11 mouse cellular contexts compared by ENCODE assay signal in genomic region chr11:57660814-57661213, GRCm38 (mm10). TPM values are rescaled to one million over a fixed set of nuclear protein-coding genes. Genes with fewer than 3 reads are reported as not detected.
DNase-seq lines count a peak whose midpoint lies in the region; ATAC-seq lines count a peak whose summit lies in the region.
"Had no signal": no experiment of that assay in that cellular context is flagged by ENCODE, and none has a peak within 500 bp of the region (broad histone marks: within the 10 kb centered on the region; RNA-seq: fewer than 3 reads in every experiment).

No protein-coding gene starts in this region.

- H3K27ac ChIP-seq in liver, embryonic 13.5 days = peak overlapping the region; percentile 74

- peaks cover 18% of the 10 kb centered on the region for H3K36me3 ChIP-seq in liver, embryonic 13.5 days

- intact Hi-C loops in gastrocnemius, postnatal 14 days (cut with DNase I; ENCODE audit: low total_unique reads) = no loop called here

- H3K9me3 ChIP-seq in liver, embryonic 13.5 days (replicated peaks) = no peaks in the 10 kb centered on the region

- H3K4me2 ChIP-seq in liver, embryonic 13.5 days = no peak overlapping the region

- H3K4me3 ChIP-seq in liver, embryonic 13.5 days (replicated peaks) = no peak overlapping the region
- H3K4me3 ChIP-seq: megakaryocyte, embryonic 14.5 days had no signal

- H3K4me1 ChIP-seq in liver, embryonic 13.5 days (replicated peaks) = peaks cover 98% of the 10 kb centered on the region

- peak; percentile 61 for ATAC-seq in liver, embryonic 13.5 days (ENCODE audit: low read depth)

- H3K9ac ChIP-seq in liver, embryonic 13.5 days = peak overlapping the region; percentile 44; the same call in 1 of the 2 replicates

- no peaks in the 10 kb centered on the region for H3K27me3 ChIP-seq in liver, embryonic 13.5 days

- DNase-seq in gastrocnemius, postnatal 14 days = peak; percentile 7
- DNase-seq in gastrocnemius, adult 18-20 months (ENCODE audit: low spot score) = no peak
- DNase-seq in testis, postnatal 10 days (ENCODE audit: low spot score) = peak; percentile 44
- no peak for DNase-seq in testis, postnatal 14 days (ENCODE audit: low spot score)
- no peak for DNase-seq in liver, embryonic 13.5 days
- DNase-seq in thymus, postnatal 4 days = peak; percentile 61
- DNase-seq in cerebellum, adult 11 months = no peak
- no peak for DNase-seq in cerebellum, adult 9-10 months
- DNase-seq: B cell, adult 2 months; heart, postnatal 10 days had no signal

- 32% methylated on average over 5 of the region's 5 CpGs for WGBS in liver, embryonic 13.5 days (ENCODE audit: insufficient replicate concordance)

RNA-seq across cellular contexts. Expression of gene Galnt10, which starts 15.6 kb away (rescaled TPM):
- total RNA-seq in gastrocnemius, postnatal 14 days (2021) = 10 to 100 TPM; 11.3 to 12.4 TPM
- 1 to 10 TPM; 4.0 to 4.2 TPM for total RNA-seq in gastrocnemius, adult 18-20 months (2021)
- 23.6 and 27.5 TPM in 2 replicates for polyA plus RNA-seq in liver, embryonic 13.5 days (2015; fragmentation: Nextera tagmentation; extraction: Ambion mirVana)

Comparison
In these comparisons a context has a peak if more than half of its experiments do, and no peak if none do; other contexts are left out.
1. DNase-seq: peak in gastrocnemius, postnatal 14 days (single experiment), testis, postnatal 10 days (single experiment) and thymus, postnatal 4 days (single experiment); none in gastrocnemius, adult 18-20 months (single experiment), testis, postnatal 14 days (single experiment), liver, embryonic 13.5 days (single experiment), cerebellum, adult 11 months (single experiment) and cerebellum, adult 9-10 months (single experiment).